Mouse (Mus musculus) limb, embryonic 11.5 days (tissue): ENCODE measurements around the gene Inmt. TPM values are rescaled to one million over a fixed set of nuclear protein-coding genes. Genes with fewer than 3 reads are reported as not detected.

Source experiments
- ATAC-seq: fragments of 200-750 bp; cut with Nextera tagmentation; 2 replicates; pipeline ENCODE4 v1.8.0; 2017; ENCODE audit warnings: low read depth; ENCODE audit not compliant: insufficient number of reproducible peaks, low FRiP score, low TSS enrichment
- DNase-seq: peaks from one replicate; pipeline ENCODE4 v3.0.0-alpha.2; 2015; ENCODE audit warnings: low spot score
- H3K27ac ChIP-seq: fragments of 300-500 bp; sonication (generic); replicated peaks from 2 replicates; pipeline ENCODE4 v1.5.1; 2014; ENCODE audit warnings: low read depth, mild to moderate bottlenecking, low read length
- H3K27me3 ChIP-seq: fragments of 300-500 bp; sonication (generic); 2 replicates; pipeline ENCODE4 v1.6.1; 2014; ENCODE audit warnings: mild to moderate bottlenecking, low read length, mixed read lengths; ENCODE audit not compliant: control insufficient read depth, insufficient read depth
- H3K36me3 ChIP-seq: fragments of 300-500 bp; sonication (generic); 2 replicates; pipeline ENCODE4 v1.6.1; 2014; ENCODE audit warnings: mild to moderate bottlenecking, low read length, moderate library complexity, mixed read lengths; ENCODE audit not compliant: control insufficient read depth, insufficient read depth
- H3K4me1 ChIP-seq: fragments of 300-500 bp; sonication (generic); 2 replicates; pipeline ENCODE4 v1.6.1; 2014; ENCODE audit warnings: low read length, mixed read lengths; ENCODE audit not compliant: control insufficient read depth, insufficient read depth
- H3K4me2 ChIP-seq: fragments of 300-500 bp; sonication (generic); 2 replicates; pipeline ENCODE4 v1.6.1; 2014; ENCODE audit warnings: low read depth, mild to moderate bottlenecking, moderate library complexity; ENCODE audit not compliant: severe bottlenecking
- H3K4me3 ChIP-seq: fragments of 300-500 bp; sonication (generic); 2 replicates; pipeline ENCODE4 v1.5.1; 2014; ENCODE audit warnings: low read depth, low read length
- H3K9ac ChIP-seq: fragments of 300-500 bp; sonication (generic); 2 replicates; pipeline ENCODE4 v1.6.1; 2014; ENCODE audit warnings: mild to moderate bottlenecking, low read length
- H3K9me3 ChIP-seq: fragments of 300-500 bp; sonication (generic); 2 replicates; pipeline ENCODE4 v1.6.1; 2016; ENCODE audit warnings: low read length; ENCODE audit not compliant: control insufficient read depth
- WGBS: fragments of 180-500 bp; shearing (Covaris S2); extraction: QIAGEN DNeasy Blood & Tissue Kit; methylation state at CpG from one replicate; pipeline ENCODE4 v1.1.7; 2014; 5-methylcytosine and 5-hydroxymethylcytosine counted together
- polyA plus RNA-seq: library from polyadenylated mRNA; unstranded; fragments of >200 nt; fragmentation: Nextera tagmentation; extraction: Ambion mirVana; gene quantifications from 2 replicates; pipeline ENCODE4 v1.2.1, GENCODE M21; 2014

Gene Inmt
- polyA plus RNA-seq, 1 experiment from 2014 or later = 0.13 TPM

DNA sequence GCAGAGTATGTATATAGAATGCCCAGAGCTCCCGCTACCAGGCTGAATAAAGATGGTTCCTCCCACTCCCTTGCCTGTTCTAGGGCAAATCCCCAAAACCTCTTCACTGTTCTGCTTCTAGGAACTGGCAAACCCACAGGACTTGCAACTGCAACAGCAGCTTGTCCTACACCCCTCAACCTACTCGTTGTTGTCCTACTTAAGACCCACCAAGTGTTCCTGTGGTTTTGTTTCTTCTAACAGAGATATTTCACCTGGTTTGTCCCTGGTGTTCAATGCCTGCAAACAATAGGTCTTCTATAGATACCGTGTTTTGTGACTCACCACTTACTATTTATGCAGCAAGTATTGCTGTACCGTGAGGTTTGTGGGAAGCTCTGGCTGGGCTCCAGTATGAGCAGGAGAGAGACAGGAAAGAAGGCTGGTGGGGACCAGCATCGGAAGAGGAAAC is 13.5 kb downstream of the Inmt start:
- no peaks in the 10 kb centered on the region for H3K36me3 ChIP-seq
- no peaks in the 10 kb centered on the region for H3K27me3 ChIP-seq
- H3K9ac ChIP-seq = no peak overlapping the region
- H3K4me1 ChIP-seq = no peaks in the 10 kb centered on the region
- 87% methylated on average over 5 of the region's 5 CpGs for WGBS
- H3K4me2 ChIP-seq = no peak overlapping the region
- no peaks in the 10 kb centered on the region for H3K9me3 ChIP-seq
- DNase-seq (no peak), ATAC-seq (no peak)
- H3K4me3 ChIP-seq = no peak overlapping the region
- no peak overlapping the region for H3K27ac ChIP-seq

DNA sequence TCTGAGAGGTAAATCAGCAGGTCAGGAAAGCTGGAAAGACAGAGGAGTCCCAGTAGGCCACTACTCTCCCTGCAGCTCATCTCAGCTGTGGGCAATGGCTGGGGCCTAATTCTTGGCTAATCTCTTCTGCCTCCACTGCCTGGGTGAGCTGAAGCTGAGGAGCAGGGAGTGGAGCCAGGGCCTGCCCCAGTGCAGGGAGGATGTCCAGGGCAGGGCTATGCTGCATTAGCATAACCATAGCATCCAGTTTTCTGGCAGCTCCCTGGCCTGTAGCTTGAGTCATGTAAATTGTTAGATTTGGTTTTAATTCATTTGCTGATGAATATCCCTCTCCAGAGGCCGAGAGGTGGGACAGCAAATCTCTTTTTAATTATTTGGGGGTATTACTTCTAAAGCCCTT is 15.6 kb downstream of the Inmt start:
- Histone ChIP-seq H3K4me3 (no peak overlapping the region), H3K27me3 (no peaks in the 10 kb centered on the region), H3K9me3 (no peaks in the 10 kb centered on the region), H3K9ac (no peak overlapping the region), H3K36me3 (no peaks in the 10 kb centered on the region), H3K4me2 (no peak overlapping the region), H3K27ac (no peak overlapping the region), H3K4me1 (no peaks in the 10 kb centered on the region)
- DNase-seq (no peak), ATAC-seq (no peak)
- WGBS = 60% methylated on average over 1 of the region's 1 CpGs

DNA sequence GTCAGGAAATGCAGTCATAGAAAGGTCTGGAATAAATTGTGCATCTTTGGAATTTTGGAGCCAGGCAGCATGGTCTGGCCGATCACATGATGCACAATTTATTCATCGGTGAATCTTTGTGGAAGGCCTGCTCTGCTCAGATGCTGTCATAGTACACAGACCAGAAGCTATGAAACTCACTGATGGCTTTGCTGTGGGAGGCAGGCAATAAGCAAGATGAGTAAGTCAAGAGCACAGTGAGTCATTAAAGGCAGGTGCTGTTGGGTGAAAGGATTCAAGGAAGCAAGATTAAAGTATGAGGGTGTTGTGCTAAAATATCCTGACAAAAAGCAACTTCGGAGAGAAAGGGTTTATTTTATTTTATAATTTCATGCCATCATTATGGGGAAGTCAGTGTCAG is 22.6 kb downstream of the Inmt start:
- Histone ChIP-seq H3K36me3 (no peaks in the 10 kb centered on the region), H3K9ac (no peak overlapping the region), H3K4me3 (no peak overlapping the region), H3K27ac (no peak overlapping the region), H3K27me3 (no peaks in the 10 kb centered on the region), H3K9me3 (no peaks in the 10 kb centered on the region), H3K4me1 (no peaks in the 10 kb centered on the region), H3K4me2 (no peak overlapping the region)
- 96% methylated on average over 3 of the region's 3 CpGs for WGBS
- DNase-seq (no peak), ATAC-seq (no peak)

- Histone ChIP-seq H3K27ac (no peak overlapping the region), H3K9me3 (no peaks in the 10 kb centered on the region), H3K27me3 (no peaks in the 10 kb centered on the region), H3K4me3 (no peak overlapping the region), H3K4me1 (no peaks in the 10 kb centered on the region), H3K4me2 (no peak overlapping the region), H3K36me3 (no peaks in the 10 kb centered on the region), H3K9ac (no peak overlapping the region)
- DNase-seq = no peak
- WGBS = 65% methylated on average over 4 of the region's 4 CpGs
- ATAC-seq = no peak
These were observed 28.7 kb downstream of the Inmt start for GRCm38 (mm10) chr6:55146138-55146537.

- Histone ChIP-seq H3K4me2 (no peak overlapping the region), H3K27me3 (no peaks in the 10 kb centered on the region), H3K9me3 (no peaks in the 10 kb centered on the region), H3K9ac (no peak overlapping the region), H3K36me3 (no peaks in the 10 kb centered on the region), H3K27ac (no peak overlapping the region), H3K4me1 (no peaks in the 10 kb centered on the region), H3K4me3 (no peak overlapping the region)
- WGBS = 88% methylated on average over 5 of the region's 5 CpGs
- ATAC-seq (no peak), DNase-seq (no peak)
These were observed 29.6 kb downstream of the Inmt start for GRCm38 (mm10) chr6:55145285-55145684.

GRCm38 (mm10) chr6:55138343-55138742 is 36.5 kb downstream of the Inmt start:
- no peak overlapping the region for H3K4me3 ChIP-seq
- no peaks in the 10 kb centered on the region for H3K9me3 ChIP-seq
- no peak overlapping the region for H3K4me2 ChIP-seq
- H3K4me1 ChIP-seq = no peaks in the 10 kb centered on the region
- ATAC-seq (no peak), DNase-seq (no peak)
- no peak overlapping the region for H3K27ac ChIP-seq
- H3K27me3 ChIP-seq = no peaks in the 10 kb centered on the region
- H3K9ac ChIP-seq = no peak overlapping the region
- no peaks in the 10 kb centered on the region for H3K36me3 ChIP-seq

GRCm38 (mm10) chr6:55133425-55133824 is 41.4 kb downstream of the Inmt start:
- 82% methylated on average over 1 of the region's 1 CpGs for WGBS
- no peak overlapping the region for H3K4me3 ChIP-seq
- H3K9ac ChIP-seq = no peak overlapping the region

GRCm38 (mm10) chr6:55132794-55133193 is 42.0 kb downstream of the Inmt start, which contains the start of gene Crhr2:
TSS of gene Crhr2 (minus strand) at chr6:55133016.
- H3K9me3 ChIP-seq = no peaks in the 10 kb centered on the region
- H3K4me3 ChIP-seq = no peak within 1 kb of the TSS
- ATAC-seq (no peak), DNase-seq (no peak)
- no peaks in the 10 kb centered on the region for H3K4me1 ChIP-seq
- H3K4me2 ChIP-seq = no peak within 1 kb of the TSS
- 59% methylated on average over 10 of the region's 10 CpGs for WGBS
- no peaks in the 10 kb centered on the region for H3K27me3 ChIP-seq
- no peaks in the 10 kb centered on the region for H3K36me3 ChIP-seq
- H3K27ac ChIP-seq = no peak within 1 kb of the TSS
- no peak within 1 kb of the TSS for H3K9ac ChIP-seq

More at GRCm38 (mm10) chr6:55133425-55133824, 41.4 kb downstream of the Inmt start:
- DNase-seq = no peak
- H3K4me2 ChIP-seq = no peak overlapping the region
- no peaks in the 10 kb centered on the region for H3K9me3 ChIP-seq
- H3K4me1 ChIP-seq = no peaks in the 10 kb centered on the region
- no peaks in the 10 kb centered on the region for H3K27me3 ChIP-seq
- H3K27ac ChIP-seq = no peak overlapping the region
- no peaks in the 10 kb centered on the region for H3K36me3 ChIP-seq
- ATAC-seq = no peak

- WGBS = 78% methylated on average over 4 of the region's 4 CpGs
These were observed 43.5 kb downstream of the Inmt start for GRCm38 (mm10) chr6:55131301-55131700.

More at GRCm38 (mm10) chr6:55131301-55131700, 43.5 kb downstream of the Inmt start:
- DNase-seq (no peak), ATAC-seq (no peak)
- Histone ChIP-seq H3K9me3 (no peaks in the 10 kb centered on the region), H3K4me2 (no peak overlapping the region), H3K27ac (no peak overlapping the region), H3K4me3 (no peak overlapping the region), H3K9ac (no peak overlapping the region), H3K27me3 (no peaks in the 10 kb centered on the region), H3K4me1 (no peaks in the 10 kb centered on the region), H3K36me3 (no peaks in the 10 kb centered on the region)
